Mouse (Mus musculus) heart, embryonic 16.5 days (tissue): ENCODE measurements around the gene Fam81b. TPM values are rescaled to one million over a fixed set of nuclear protein-coding genes. Genes with fewer than 3 reads are reported as not detected.

Source experiments
- ATAC-seq: fragments of 200-750 bp; cut with Nextera tagmentation; replicated peaks from 2 replicates; pipeline ENCODE4 v1.8.0; 2017; ENCODE audit warnings: moderate number of reproducible peaks; ENCODE audit not compliant: insufficient read depth, low FRiP score; ENCODE audit errors: extremely low read depth
- H3K27ac ChIP-seq: fragments of 300-500 bp; sonication (generic); 2 replicates; pipeline ENCODE4 v1.5.1; 2014; ENCODE audit warnings: mild to moderate bottlenecking, low read length, control low read depth, moderate library complexity
- H3K27me3 ChIP-seq: fragments of 300-500 bp; sonication (generic); 2 replicates; pipeline ENCODE4 v1.6.1; 2014; ENCODE audit warnings: low read length, mixed read lengths; ENCODE audit not compliant: control insufficient read depth, insufficient read depth
- H3K36me3 ChIP-seq: fragments of 300-500 bp; sonication (generic); 2 replicates; pipeline ENCODE4 v1.6.1; 2014; ENCODE audit not compliant: control insufficient read depth, insufficient read depth
- H3K4me1 ChIP-seq: fragments of 300-500 bp; sonication (generic); 2 replicates; pipeline ENCODE4 v1.6.1; 2014; ENCODE audit warnings: low read length, mixed read lengths; ENCODE audit not compliant: control insufficient read depth, insufficient read depth
- H3K4me2 ChIP-seq: fragments of 300-500 bp; sonication (generic); 2 replicates; pipeline ENCODE4 v1.6.1; 2014; ENCODE audit warnings: low read depth, mild to moderate bottlenecking, control low read depth, low read length
- H3K4me3 ChIP-seq: fragments of 300-500 bp; sonication (generic); 2 replicates; pipeline ENCODE4 v1.5.1; 2014; ENCODE audit warnings: mild to moderate bottlenecking, control low read depth, low read length
- H3K9ac ChIP-seq: fragments of 300-500 bp; sonication (generic); 2 replicates; pipeline ENCODE4 v1.6.1; 2014; ENCODE audit warnings: low read length, control low read depth
- H3K9me3 ChIP-seq: fragments of 300-500 bp; sonication (generic); replicated peaks from 2 replicates; pipeline ENCODE4 v1.6.1; 2016; ENCODE audit warnings: low read length; ENCODE audit not compliant: control insufficient read depth
- WGBS: fragments of 180-500 bp; shearing (Covaris S2); extraction: QIAGEN DNeasy Blood & Tissue Kit; methylation state at CpG from one replicate; pipeline ENCODE4 v1.1.7; 2014; 5-methylcytosine and 5-hydroxymethylcytosine counted together
- microRNA-seq: library from miRNA; unstranded; fragments of <30 nt; microRNA quantifications from one replicate; pipeline ENCODE4, GENCODE M21; 2017
- polyA plus RNA-seq: library from polyadenylated mRNA; unstranded; fragments of >200 nt; fragmentation: Nextera tagmentation; extraction: Ambion mirVana; gene quantifications from 2 replicates; pipeline ENCODE4 v1.2.1, GENCODE M21; 2015

The Fam81b gene
- polyA plus RNA-seq, 1 experiment from 2014 or later = not detected

GRCm38 (mm10) chr13:76174297-76174696 is 130.6 kb downstream of the Fam81b start:
- Histone ChIP-seq H3K9ac (no peak overlapping the region), H3K27ac (no peak overlapping the region)
- ATAC-seq = no peak

GRCm38 (mm10) chr13:76160587-76160986 is 144.3 kb downstream of the Fam81b start:
- no peaks in the 10 kb centered on the region for H3K4me1 ChIP-seq
- H3K9me3 ChIP-seq = no peaks in the 10 kb centered on the region
- H3K36me3 ChIP-seq = peaks cover 26% of the 10 kb centered on the region
- no peak overlapping the region for H3K4me3 ChIP-seq
- 89% methylated on average over 2 of the region's 2 CpGs for WGBS
- H3K9ac ChIP-seq = no peak overlapping the region
- ATAC-seq = no peak
- no peak overlapping the region for H3K27ac ChIP-seq
- H3K27me3 ChIP-seq = no peaks in the 10 kb centered on the region
- H3K4me2 ChIP-seq = no peak overlapping the region

More at GRCm38 (mm10) chr13:76174297-76174696, 130.6 kb downstream of the Fam81b start:
- no peak overlapping the region for H3K4me2 ChIP-seq
- no peak overlapping the region for H3K4me3 ChIP-seq
- no peaks in the 10 kb centered on the region for H3K4me1 ChIP-seq
- H3K9me3 ChIP-seq = peaks cover 9% of the 10 kb centered on the region
- H3K27me3 ChIP-seq = no peaks in the 10 kb centered on the region
- H3K36me3 ChIP-seq = peaks cover 24% of the 10 kb centered on the region

- 88% methylated on average over 1 of the region's 1 CpGs for WGBS
- Histone ChIP-seq H3K36me3 (peaks cover 25% of the 10 kb centered on the region), H3K9me3 (no peaks in the 10 kb centered on the region), H3K4me1 (no peaks in the 10 kb centered on the region), H3K9ac (no peak overlapping the region), H3K4me3 (no peak overlapping the region), H3K27ac (no peak overlapping the region), H3K4me2 (no peak overlapping the region), H3K27me3 (no peaks in the 10 kb centered on the region)
- ATAC-seq = no peak
These were observed 147.4 kb downstream of the Fam81b start for GRCm38 (mm10) chr13:76157508-76157907.

- no peak overlapping the region for H3K9ac ChIP-seq
- H3K27me3 ChIP-seq = no peaks in the 10 kb centered on the region
- 78% methylated on average over 3 of the region's 3 CpGs for WGBS
These were observed 147.8 kb downstream of the Fam81b start for GRCm38 (mm10) chr13:76157099-76157498.

More at GRCm38 (mm10) chr13:76157099-76157498, 147.8 kb downstream of the Fam81b start:
- no peaks in the 10 kb centered on the region for H3K9me3 ChIP-seq
- H3K36me3 ChIP-seq = peaks cover 25% of the 10 kb centered on the region
- no peak overlapping the region for H3K4me3 ChIP-seq
- no peak overlapping the region for H3K27ac ChIP-seq
- ATAC-seq = no peak
- H3K4me2 ChIP-seq = no peak overlapping the region
- no peaks in the 10 kb centered on the region for H3K4me1 ChIP-seq

Small RNAs within 50 kb of the gene (microRNA-seq; reads per million reads assigned to microRNA genes)
- gene Gm24025 = not detected

Other genes starting within 250 kb of the Fam81b start
- gene Gpr150, start 248.1 kb downstream of the Fam81b start, polyA plus RNA-seq = 0.08 TPM in 1 of 2 replicates, not detected in the other
- 3.7 and 4.5 TPM in 2 replicates for gene Arsk, start 206.4 kb downstream of the Fam81b start, polyA plus RNA-seq
- 7.6 and 8.0 TPM in 2 replicates for gene Ttc37, start 206.3 kb downstream of the Fam81b start, polyA plus RNA-seq
- 0.65 and 0.71 TPM in 2 replicates for gene Mctp1, start 79.5 kb upstream of the Fam81b start, polyA plus RNA-seq